Mouse (Mus musculus): ENCODE measurements at regions not wholly inside any gene's neighbourhood (a gene's known extent, or its start where the extent isn't known, plus 50 kb on each side); places are given as distances from the start of the nearest gene placed in this dataset.

DNA sequence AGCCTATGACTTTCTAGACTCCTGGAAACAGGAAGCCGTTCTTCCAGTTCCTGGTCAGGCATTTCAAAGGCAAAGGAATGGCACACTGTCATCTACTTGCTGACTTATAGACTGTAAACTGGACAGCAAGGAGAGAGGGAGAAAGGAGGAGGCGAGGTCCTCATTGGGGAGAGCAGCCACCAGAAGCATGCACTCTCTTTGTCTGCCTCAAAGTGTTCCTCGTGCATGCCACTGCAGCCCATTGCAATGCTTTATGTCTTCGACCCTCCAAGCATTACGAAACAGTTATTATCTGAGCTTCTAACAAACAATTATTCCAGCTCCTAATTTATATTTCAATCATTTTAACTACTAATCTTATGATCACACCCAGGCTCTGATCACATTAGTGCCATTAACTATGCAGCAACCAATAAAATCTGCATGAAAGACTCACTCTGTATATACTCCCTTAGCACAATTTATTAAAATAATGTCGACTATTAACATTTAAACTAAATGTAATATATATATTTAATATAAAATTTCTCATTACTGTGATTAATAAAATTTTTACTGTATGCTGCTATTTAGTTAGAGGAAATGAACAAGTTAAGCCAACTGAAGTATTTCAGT, 417.1 kb downstream of the Meis1 start:
- DNase-seq (ENCODE audit: low read depth in 3 of 3, low spot score in 3 of 3), result no peak
- H3K27me3 ChIP-seq (ENCODE audit: control insufficient read depth, insufficient read depth, low read length), result no peaks in the 10 kb centered on the region
- H3K4me1 ChIP-seq (replicated peaks; ENCODE audit: control insufficient read depth in 2 of 2, insufficient read depth in 2 of 2, low read length in 1 of 2), result no peaks in the 10 kb centered on the region
- TF ChIP-seq EP300 (IDR thresholded peaks at IDR 0.05; ENCODE audit: low read depth) (no peak), CTCF (IDR thresholded peaks at IDR 0.05; ENCODE audit: low read depth) (no peak)
- H3K4me2 ChIP-seq (ENCODE audit: low read depth), result no peak overlapping the region
- no peak overlapping the region for H3K9ac ChIP-seq (replicated peaks)
- WGBS (ENCODE audit: insufficient replicate concordance), result 55% methylated on average over 6 of the region's 6 CpGs
- no peak overlapping the region for H3K4me3 ChIP-seq (ENCODE audit: insufficient read depth in 1 of 2, low read depth in 2 of 2, low read length in 2 of 2)
- no peaks in the 10 kb centered on the region for H3K36me3 ChIP-seq (replicated peaks; ENCODE audit: control insufficient read depth, insufficient read depth, low read depth)
- no peak overlapping the region for H3K27ac ChIP-seq
- ATAC-seq (ENCODE audit: insufficient read depth), result no peak
- no peaks in the 10 kb centered on the region for H3K9me3 ChIP-seq (ENCODE audit: control insufficient read depth, low read length)

DNA sequence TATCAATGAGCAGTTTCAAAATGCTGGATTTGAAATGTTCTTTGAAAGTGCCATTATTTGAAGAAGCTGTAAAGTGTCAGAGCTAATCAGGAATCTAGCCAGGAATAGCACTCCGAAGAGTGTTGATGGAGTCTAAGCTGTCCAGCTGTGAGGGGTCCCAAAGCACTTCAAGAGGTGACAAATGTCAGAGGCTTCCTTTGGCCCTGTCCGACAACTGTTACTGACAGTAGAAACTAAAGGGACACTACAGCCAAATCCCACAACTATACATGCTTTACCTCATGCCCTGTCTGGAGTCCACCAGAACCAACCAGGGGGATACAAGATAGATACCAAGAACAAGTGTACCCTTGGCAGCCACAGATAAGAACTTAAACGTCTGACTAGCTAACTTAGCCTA, 420.4 kb downstream of the Meis1 start:
- Histone ChIP-seq H3K27ac (no peak overlapping the region), H3K27me3 (ENCODE audit: control insufficient read depth, insufficient read depth, low read length) (no peaks in the 10 kb centered on the region), H3K4me2 (ENCODE audit: low read depth) (no peak overlapping the region), H3K36me3 (replicated peaks; ENCODE audit: control insufficient read depth, insufficient read depth, low read depth) (no peaks in the 10 kb centered on the region), H3K4me1 (replicated peaks; ENCODE audit: control insufficient read depth in 2 of 2, insufficient read depth in 2 of 2, low read length in 1 of 2) (no peaks in the 10 kb centered on the region), H3K9ac (replicated peaks) (no peak overlapping the region), H3K4me3 (ENCODE audit: insufficient read depth in 1 of 2, low read depth in 2 of 2, low read length in 2 of 2) (no peak overlapping the region), H3K9me3 (ENCODE audit: control insufficient read depth, low read length) (no peaks in the 10 kb centered on the region)
- 48% methylated on average over 3 of the region's 3 CpGs for WGBS (ENCODE audit: insufficient replicate concordance)
- no peak for TF ChIP-seq CTCF (IDR thresholded peaks at IDR 0.05; ENCODE audit: low read depth)
- TF ChIP-seq EP300 (IDR thresholded peaks at IDR 0.05; ENCODE audit: low read depth), result no peak
- ATAC-seq (ENCODE audit: insufficient read depth) (no peak), DNase-seq (ENCODE audit: low read depth in 3 of 3, low spot score in 3 of 3) (no peak)

DNA sequence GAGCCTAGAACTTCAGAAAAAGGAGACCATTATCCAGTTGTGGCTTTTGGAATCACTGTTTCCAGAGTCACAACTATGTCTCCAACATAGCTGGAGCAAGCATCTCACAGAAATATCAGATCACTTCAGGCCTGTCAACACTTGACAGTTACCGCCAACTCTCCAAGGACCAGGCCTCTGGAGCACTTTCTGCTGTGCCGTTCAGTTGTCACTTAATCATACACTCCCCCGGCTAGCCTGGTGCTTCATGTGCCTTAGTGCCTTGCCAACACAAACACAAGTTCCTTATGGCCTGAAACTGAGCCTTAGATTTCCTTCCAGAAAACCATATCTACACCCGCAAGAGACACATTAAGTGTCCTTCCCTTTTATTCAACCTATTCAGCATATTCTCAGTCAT, 421.8 kb downstream of the Meis1 start:
- no peaks in the 10 kb centered on the region for H3K36me3 ChIP-seq (replicated peaks; ENCODE audit: control insufficient read depth, insufficient read depth, low read depth)
- DNase-seq (ENCODE audit: low read depth in 3 of 3, low spot score in 3 of 3) (no peak), ATAC-seq (ENCODE audit: insufficient read depth) (no peak)
- H3K9me3 ChIP-seq (ENCODE audit: control insufficient read depth, low read length), result no peaks in the 10 kb centered on the region
- no peak overlapping the region for H3K27ac ChIP-seq
- H3K4me1 ChIP-seq (replicated peaks; ENCODE audit: control insufficient read depth in 2 of 2, insufficient read depth in 2 of 2, low read length in 1 of 2), result no peaks in the 10 kb centered on the region
- H3K4me2 ChIP-seq (ENCODE audit: low read depth), result no peak overlapping the region
- 66% methylated on average over 4 of the region's 4 CpGs for WGBS (ENCODE audit: insufficient replicate concordance)
- TF ChIP-seq EP300 (IDR thresholded peaks at IDR 0.05; ENCODE audit: low read depth) (no peak), CTCF (IDR thresholded peaks at IDR 0.05; ENCODE audit: low read depth) (no peak)
- H3K9ac ChIP-seq (replicated peaks), result no peak overlapping the region
- no peak overlapping the region for H3K4me3 ChIP-seq (ENCODE audit: insufficient read depth in 1 of 2, low read depth in 2 of 2, low read length in 2 of 2)
- no peaks in the 10 kb centered on the region for H3K27me3 ChIP-seq (ENCODE audit: control insufficient read depth, insufficient read depth, low read length)

DNA sequence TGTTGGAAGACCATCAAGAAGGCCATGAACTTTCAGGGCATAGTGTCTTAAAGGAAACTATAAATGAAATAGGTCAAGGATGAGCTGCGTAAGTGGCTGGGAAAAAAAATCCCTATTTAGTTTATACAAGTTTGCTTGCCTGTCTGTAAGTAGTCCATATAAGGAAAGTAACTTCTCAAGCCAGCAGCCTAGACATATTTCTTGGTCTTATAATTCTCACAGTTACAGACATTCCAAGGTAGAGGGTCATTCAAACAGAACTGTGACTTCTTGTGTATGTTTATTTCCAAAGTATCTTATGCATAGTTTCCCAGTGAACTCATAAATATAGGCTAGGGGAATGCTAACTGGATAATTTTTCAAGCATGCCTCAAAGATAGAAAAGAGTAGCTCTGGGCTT, 428.3 kb downstream of the Meis1 start:
- TF ChIP-seq CTCF (IDR thresholded peaks at IDR 0.05; ENCODE audit: low read depth) (no peak), EP300 (IDR thresholded peaks at IDR 0.05; ENCODE audit: low read depth) (no peak)
- 75% methylated on average over 1 of the region's 1 CpGs for WGBS (ENCODE audit: insufficient replicate concordance)
- DNase-seq (ENCODE audit: low read depth in 3 of 3, low spot score in 3 of 3) (no peak), ATAC-seq (ENCODE audit: insufficient read depth) (no peak)
- Histone ChIP-seq H3K36me3 (replicated peaks; ENCODE audit: control insufficient read depth, insufficient read depth, low read depth) (no peaks in the 10 kb centered on the region), H3K4me3 (ENCODE audit: insufficient read depth in 1 of 2, low read depth in 2 of 2, low read length in 2 of 2) (no peak overlapping the region), H3K27ac (no peak overlapping the region), H3K4me1 (replicated peaks; ENCODE audit: control insufficient read depth in 2 of 2, insufficient read depth in 2 of 2, low read length in 1 of 2) (no peaks in the 10 kb centered on the region), H3K9ac (replicated peaks) (no peak overlapping the region), H3K27me3 (ENCODE audit: control insufficient read depth, insufficient read depth, low read length) (no peaks in the 10 kb centered on the region), H3K4me2 (ENCODE audit: low read depth) (no peak overlapping the region), H3K9me3 (ENCODE audit: control insufficient read depth, low read length) (no peaks in the 10 kb centered on the region)

DNA sequence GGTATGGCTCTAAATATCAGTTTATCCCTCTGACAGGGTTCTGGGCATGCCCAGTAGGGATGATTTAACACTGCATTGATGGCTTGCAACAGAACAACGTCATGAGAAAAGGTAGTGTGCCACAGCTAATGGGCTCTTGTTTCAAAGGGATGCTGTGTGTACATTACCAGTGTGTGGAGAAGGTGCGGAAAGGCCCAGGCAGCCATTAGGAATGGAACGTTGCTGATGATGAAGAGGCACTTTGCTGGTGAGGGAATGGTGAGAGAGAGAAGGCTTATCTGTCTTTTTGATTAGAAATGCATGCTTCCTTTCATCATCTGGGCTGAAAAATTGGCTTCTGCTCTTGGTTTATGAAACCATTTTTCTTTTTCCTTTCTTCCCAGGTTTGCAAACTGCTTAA, 432.3 kb downstream of the Meis1 start:
- Histone ChIP-seq H3K9me3 (ENCODE audit: control insufficient read depth, low read length) (no peaks in the 10 kb centered on the region), H3K27me3 (ENCODE audit: control insufficient read depth, insufficient read depth, low read length) (no peaks in the 10 kb centered on the region), H3K9ac (replicated peaks) (no peak overlapping the region), H3K4me1 (replicated peaks; ENCODE audit: control insufficient read depth in 2 of 2, insufficient read depth in 2 of 2, low read length in 1 of 2) (no peaks in the 10 kb centered on the region), H3K27ac (no peak overlapping the region), H3K4me2 (ENCODE audit: low read depth) (no peak overlapping the region), H3K4me3 (ENCODE audit: insufficient read depth in 1 of 2, low read depth in 2 of 2, low read length in 2 of 2) (no peak overlapping the region), H3K36me3 (replicated peaks; ENCODE audit: control insufficient read depth, insufficient read depth, low read depth) (no peaks in the 10 kb centered on the region)
- WGBS (ENCODE audit: insufficient replicate concordance), result 45% methylated on average over 3 of the region's 3 CpGs
- no peak for DNase-seq (ENCODE audit: low read depth in 3 of 3, low spot score in 3 of 3)
- ATAC-seq (ENCODE audit: insufficient read depth), result no peak
- no peak for TF ChIP-seq CTCF (IDR thresholded peaks at IDR 0.05; ENCODE audit: low read depth)
- no peak for TF ChIP-seq EP300 (IDR thresholded peaks at IDR 0.05; ENCODE audit: low read depth)

Data from liver, embryonic 14.5 days (tissue).